Mouse (Mus musculus): ENCODE measurements around the gene Otub2. TPM values are rescaled to one million over a fixed set of nuclear protein-coding genes. Genes with fewer than 3 reads are reported as not detected.

Otub2 gene
- 1.7 TPM for polyA plus RNA-seq (2014; fragmentation: Illumina TruSeq; extraction: RNeasy Lipid Tissue Mini Kit (QIAGEN cat#74804); ENCODE audit: low read depth, low replicate concordance)

GRCm38 (mm10) chr12:103388505-103389347, at the start of gene Otub2:
Gene Otub2 (plus strand): TSS chr12:103388682.

GRCm38 (mm10) chr12:103355746-103356414, 32.6 kb upstream of the Otub2 start, which contains the start of gene Asb2:
Gene Asb2 (minus strand): TSS chr12:103356001.

GRCm38 (mm10) chr12:103407720-103408119, 19.2 kb downstream of the Otub2 start, which contains the start of gene 9330161L09Rik:
Gene 9330161L09Rik (minus strand): TSS chr12:103407820.

GRCm38 (mm10) chr12:103425729-103426470, 37.4 kb downstream of the Otub2 start, which contains the start of gene Ddx24:
Gene Ddx24 (minus strand): TSS chr12:103425830.

GRCm38 (mm10) chr12:103433986-103434731, 45.7 kb downstream of the Otub2 start, which contains the start of gene Ifi27:
Gene Ifi27 (plus strand): TSS chr12:103434211.

GRCm38 (mm10) chr12:103443524-103443923, 55.0 kb downstream of the Otub2 start, which contains the start of gene Ifi27l2a:
Gene Ifi27l2a (minus strand): TSS chr12:103443680.

Other genes starting within 250 kb of the Otub2 start
- not detected for gene Prima1, start 146.5 kb upstream of the Otub2 start, polyA plus RNA-seq (2014; fragmentation: Illumina TruSeq; extraction: RNeasy Lipid Tissue Mini Kit (QIAGEN cat#74804); ENCODE audit: low read depth, low replicate concordance)
- not detected for gene Fam181a, start 77.7 kb upstream of the Otub2 start, polyA plus RNA-seq (2014; fragmentation: Illumina TruSeq; extraction: RNeasy Lipid Tissue Mini Kit (QIAGEN cat#74804); ENCODE audit: low read depth, low replicate concordance)
- gene Asb2, start 32.7 kb upstream of the Otub2 start, polyA plus RNA-seq (2014; fragmentation: Illumina TruSeq; extraction: RNeasy Lipid Tissue Mini Kit (QIAGEN cat#74804); ENCODE audit: low read depth, low replicate concordance) = not detected
- not detected for gene 9330161L09Rik, start 19.1 kb downstream of the Otub2 start, polyA plus RNA-seq (2014; fragmentation: Illumina TruSeq; extraction: RNeasy Lipid Tissue Mini Kit (QIAGEN cat#74804); ENCODE audit: low read depth, low replicate concordance)
- gene Ddx24, start 37.1 kb downstream of the Otub2 start, polyA plus RNA-seq (2014; fragmentation: Illumina TruSeq; extraction: RNeasy Lipid Tissue Mini Kit (QIAGEN cat#74804); ENCODE audit: low read depth, low replicate concordance) = 33.2 TPM
- 276 TPM for gene Ifi27, start 45.5 kb downstream of the Otub2 start, polyA plus RNA-seq (2014; fragmentation: Illumina TruSeq; extraction: RNeasy Lipid Tissue Mini Kit (QIAGEN cat#74804); ENCODE audit: low read depth, low replicate concordance)
- 37.8 TPM for gene Ifi27l2a, start 55.0 kb downstream of the Otub2 start, polyA plus RNA-seq (2014; fragmentation: Illumina TruSeq; extraction: RNeasy Lipid Tissue Mini Kit (QIAGEN cat#74804); ENCODE audit: low read depth, low replicate concordance)
- not detected for gene Ifi27l2b, start 68.5 kb downstream of the Otub2 start, polyA plus RNA-seq (2014; fragmentation: Illumina TruSeq; extraction: RNeasy Lipid Tissue Mini Kit (QIAGEN cat#74804); ENCODE audit: low read depth, low replicate concordance)
- 10.7 TPM for gene Ppp4r4, start 143.6 kb downstream of the Otub2 start, polyA plus RNA-seq (2014; fragmentation: Illumina TruSeq; extraction: RNeasy Lipid Tissue Mini Kit (QIAGEN cat#74804); ENCODE audit: low read depth, low replicate concordance)
- not detected for gene Serpina10, start 242.8 kb downstream of the Otub2 start, polyA plus RNA-seq (2014; fragmentation: Illumina TruSeq; extraction: RNeasy Lipid Tissue Mini Kit (QIAGEN cat#74804); ENCODE audit: low read depth, low replicate concordance)